Mouse (Mus musculus): ENCODE results near the gene Tpcn2. TPM values are rescaled to one million over a fixed set of nuclear protein-coding genes. Genes with fewer than 3 reads are reported as not detected.

Tpcn2 gene
- polyA plus RNA-seq (2015; fragmentation: Illumina TruSeq; extraction: RNeasy Lipid Tissue Mini Kit (QIAGEN cat#74804); ENCODE audit: insufficient read depth, low replicate concordance), result 24.5 TPM

DNA sequence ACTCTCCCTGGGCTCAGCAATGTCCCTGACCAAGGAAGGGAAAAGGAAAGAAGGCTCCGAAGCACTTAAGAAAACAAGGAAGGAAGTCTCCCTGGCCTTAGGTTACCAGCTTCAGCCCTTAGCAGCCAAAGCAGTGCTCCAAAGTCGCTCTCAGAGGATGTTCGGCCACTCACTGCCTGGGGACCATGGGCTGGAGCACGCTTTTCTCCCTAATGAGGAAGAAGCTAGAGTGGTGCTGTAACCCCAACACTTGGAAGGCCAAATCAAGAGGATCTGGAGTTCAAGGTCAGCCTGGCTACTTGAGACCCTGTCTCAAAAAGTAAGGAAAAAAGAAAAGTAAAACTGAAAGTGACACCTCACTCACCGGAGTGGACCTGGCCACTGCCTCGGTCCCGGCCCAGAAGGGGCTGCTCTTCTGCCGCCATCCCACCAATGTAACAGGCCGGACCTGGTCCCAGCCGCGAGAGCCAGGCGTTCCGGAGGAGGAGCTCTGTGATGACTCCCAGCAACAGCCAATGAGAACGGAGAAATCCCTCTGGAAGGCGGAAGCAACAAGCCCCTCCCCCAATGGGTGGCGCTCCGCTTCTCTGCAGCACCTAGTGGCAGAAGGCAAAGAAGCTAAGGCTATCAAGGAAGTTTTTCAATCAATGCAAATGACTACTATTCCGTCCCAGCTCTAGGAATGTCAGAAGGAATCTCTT, at the start of gene Tpcn2:
Tpcn2 (minus strand) TSS at position 525 of the 701 bp plus-strand sequence.

DNA sequence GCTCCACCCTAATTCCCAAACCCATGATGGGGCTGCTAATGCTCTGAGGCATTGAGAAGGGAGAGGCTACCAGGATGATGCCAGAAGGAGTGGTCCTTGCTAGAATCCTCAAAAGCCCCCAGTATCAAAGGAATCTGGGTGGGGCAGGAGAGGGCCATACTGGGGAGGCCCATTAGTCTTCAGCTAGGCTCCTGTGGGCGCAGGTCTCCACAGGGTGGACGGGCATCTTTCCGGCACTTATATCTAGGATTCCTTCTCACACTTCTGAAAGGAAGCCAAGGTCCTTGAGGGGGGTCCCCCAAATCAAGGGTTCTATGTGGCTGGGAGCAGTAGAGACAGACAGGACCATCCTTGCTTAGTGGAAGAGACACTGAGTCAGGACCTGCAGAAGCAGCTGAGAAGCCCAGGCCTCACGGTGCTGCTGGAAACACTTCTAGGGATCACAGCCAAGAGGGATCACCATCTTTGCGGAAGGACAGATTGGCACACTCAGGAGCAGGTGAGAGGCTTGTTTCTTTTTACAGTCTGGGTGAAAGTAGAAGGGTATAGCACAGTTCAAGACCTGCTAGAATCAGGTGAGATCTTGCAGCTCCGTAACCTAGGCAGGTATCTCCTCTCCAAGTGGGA, 31.1 kb upstream of the Tpcn2 start, which contains the start of gene Mrgprd:
Mrgprd (plus strand) TSS at position 51 of the 627 bp plus-strand sequence.

DNA sequence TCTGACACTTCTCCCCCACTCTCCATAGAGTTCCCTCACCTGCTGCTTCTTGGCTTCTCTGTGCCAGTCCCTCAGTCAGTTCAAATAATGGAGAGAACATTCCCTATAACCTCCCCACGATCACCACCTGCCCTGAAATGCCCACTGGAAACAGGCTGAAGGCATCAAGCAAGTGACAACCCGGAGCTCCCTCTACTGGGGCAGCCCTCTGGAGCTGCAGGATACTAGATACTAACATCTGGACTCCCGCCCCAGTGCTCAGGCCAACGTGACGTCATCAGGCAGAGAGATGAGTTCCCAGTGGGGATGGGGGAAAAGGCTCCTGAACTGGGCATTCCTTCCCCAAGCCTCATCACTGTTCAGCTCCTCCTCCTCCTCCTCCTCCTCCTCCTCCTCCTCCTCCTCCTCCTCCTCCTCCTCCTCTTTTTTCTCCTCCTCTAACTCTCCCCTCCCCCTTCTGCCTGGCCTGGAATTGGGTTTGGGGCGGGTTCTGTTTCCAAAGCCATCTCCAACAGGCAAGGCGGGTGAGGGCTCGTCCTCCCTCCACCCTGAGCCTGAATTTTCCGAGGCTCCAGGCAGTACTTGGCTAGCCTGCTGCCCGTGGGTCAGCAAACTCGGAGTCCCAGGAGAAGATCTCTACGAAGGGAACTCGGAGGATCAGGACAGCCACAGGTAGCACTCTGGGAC, 16.7 kb upstream of the Tpcn2 start, which contains the start of gene Mrgprf:
Mrgprf (plus strand) TSS at position 508 of the 687 bp plus-strand sequence.

GRCm38 (mm10) chr7:145208006-145208405, 75.8 kb downstream of the Tpcn2 start, which contains the start of gene 1810010D01Rik:
1810010D01Rik (minus strand) TSS chr7:145208119.

Other genes with a start within 250 kb of the Tpcn2 start
- not detected for gene 1810010D01Rik, start 75.9 kb downstream of the Tpcn2 start, polyA plus RNA-seq (2015; fragmentation: Illumina TruSeq; extraction: RNeasy Lipid Tissue Mini Kit (QIAGEN cat#74804); ENCODE audit: insufficient read depth, low replicate concordance)
- 0.22 TPM for gene Mrgprf, start 16.8 kb upstream of the Tpcn2 start, polyA plus RNA-seq (2015; fragmentation: Illumina TruSeq; extraction: RNeasy Lipid Tissue Mini Kit (QIAGEN cat#74804); ENCODE audit: insufficient read depth, low replicate concordance)
- not detected for gene Mrgprd, start 30.8 kb upstream of the Tpcn2 start, polyA plus RNA-seq (2015; fragmentation: Illumina TruSeq; extraction: RNeasy Lipid Tissue Mini Kit (QIAGEN cat#74804); ENCODE audit: insufficient read depth, low replicate concordance)

All from spleen, adult 10 weeks (tissue).